Mouse (Mus musculus) heart, adult 9 months (tissue): ENCODE data around the gene Nav1.

Experiments used
- DNase-seq, 2 experiments: peaks; one replicate each; pipeline ENCODE4 v3.0.0; 2022; ENCODE audit warnings: low spot score in 2 of 2

Gene Nav1

GRCm38 (mm10) chr1:135550886-135551285 lies 56.2 kb downstream of the Nav1 start:
- no peak for DNase-seq

GRCm38 (mm10) chr1:135548750-135549149 lies 58.3 kb downstream of the Nav1 start:
- peak; percentile 82 to 85 for DNase-seq

GRCm38 (mm10) chr1:135546099-135546498 lies 61.0 kb downstream of the Nav1 start:
- DNase-seq, result no peak

DNA sequence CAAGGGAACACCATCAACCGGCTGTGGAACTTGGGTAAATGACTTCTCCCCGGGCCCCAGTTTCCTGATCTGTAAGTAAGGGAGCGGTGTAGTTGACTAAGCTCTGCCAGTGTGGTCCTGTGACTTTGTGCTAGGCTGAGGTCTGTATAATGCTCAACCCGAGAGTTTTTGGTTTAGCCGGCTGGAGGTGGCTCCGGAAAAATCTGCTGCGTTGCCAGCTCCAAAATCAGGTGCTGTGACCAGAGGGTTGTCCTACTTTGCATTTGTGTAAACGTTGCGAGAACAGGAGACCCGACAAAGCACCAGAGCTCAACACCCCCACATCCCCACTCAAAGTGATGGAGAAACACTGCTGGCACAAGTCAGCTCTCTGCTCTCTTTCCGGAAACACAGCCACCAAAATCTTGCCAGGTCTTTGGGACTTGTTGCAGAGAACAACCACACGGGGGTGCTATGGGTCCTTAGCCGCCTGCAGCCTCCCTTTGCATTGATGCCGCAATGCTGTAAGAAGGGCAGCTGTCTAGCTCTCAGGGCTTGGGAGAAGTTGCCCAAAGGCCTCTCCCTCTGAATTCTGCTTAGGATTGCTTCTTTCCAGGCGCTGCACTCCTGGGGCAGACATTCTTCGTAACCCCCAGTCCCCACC lies 62.5 kb downstream of the Nav1 start:
- DNase-seq, result peak; percentile 80 to 88

- DNase-seq, result peak in 1 of 2 experiments; percentile 41
Observed at GRCm38 (mm10) chr1:135542841-135543810, 64.0 kb downstream of the Nav1 start.

DNA sequence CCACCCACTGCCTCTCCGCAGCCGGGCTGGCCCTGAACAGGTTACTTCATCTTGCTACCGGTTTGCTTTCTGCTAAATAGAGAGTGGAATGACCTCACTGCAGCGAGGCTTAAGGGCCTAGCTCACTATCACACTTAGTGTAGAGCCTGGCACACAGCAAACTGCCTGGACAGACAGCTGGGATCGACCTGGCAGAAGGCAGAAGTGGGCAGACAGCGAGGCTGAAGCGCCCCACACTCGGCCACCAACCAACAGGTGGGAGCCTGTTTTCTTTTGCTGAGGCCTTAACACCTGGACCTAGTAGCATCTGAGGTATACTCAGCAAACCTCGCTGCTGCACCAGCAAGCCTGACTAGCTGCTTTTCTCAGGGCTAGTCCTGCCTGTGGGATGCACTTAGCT lies 65.0 kb downstream of the Nav1 start:
- DNase-seq, result no peak

GRCm38 (mm10) chr1:135540270-135540669 lies 66.8 kb downstream of the Nav1 start:
- peak; percentile 75 to 87 for DNase-seq

DNA sequence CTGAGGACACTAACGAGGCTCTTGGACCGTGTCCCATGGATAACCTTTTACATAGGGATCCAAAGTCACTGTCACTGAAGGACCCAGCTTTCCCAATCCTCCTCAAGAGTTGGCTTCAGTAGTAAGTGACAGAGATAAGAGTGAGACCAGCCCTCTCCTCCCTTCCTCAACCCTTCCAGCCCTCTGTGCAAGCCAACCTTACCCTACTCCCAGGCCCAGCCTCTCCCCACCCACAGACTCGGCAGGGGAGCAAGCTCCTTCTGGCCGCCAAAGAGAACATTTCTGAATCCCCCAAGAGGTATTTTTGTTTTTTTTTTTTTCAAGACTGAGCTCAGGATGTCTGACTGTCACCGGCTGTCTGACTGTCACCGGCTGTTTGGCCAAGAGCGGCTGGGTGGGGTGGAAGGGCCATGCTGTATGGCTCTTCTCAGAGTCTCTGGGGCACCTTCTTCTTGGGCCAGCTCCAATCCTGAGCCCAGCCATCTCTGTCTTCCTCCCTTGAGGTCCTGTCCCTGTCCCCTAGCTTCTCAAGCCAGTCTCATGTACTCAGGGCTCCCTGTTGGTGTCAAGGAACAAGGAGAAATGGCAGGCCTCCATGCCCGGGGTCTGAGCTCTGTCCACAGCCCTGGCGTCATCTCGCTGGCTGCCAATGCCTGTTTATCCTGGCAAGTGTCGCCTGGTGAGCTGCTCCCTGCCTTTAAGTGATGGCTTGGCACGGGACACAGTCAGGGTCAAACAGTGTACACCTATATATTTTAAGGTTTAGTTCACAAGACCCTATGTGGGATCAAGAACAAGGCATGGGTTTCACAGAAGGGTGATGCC lies 68.4 kb downstream of the Nav1 start:
- DNase-seq, result peak; percentile 67 to 72

DNA sequence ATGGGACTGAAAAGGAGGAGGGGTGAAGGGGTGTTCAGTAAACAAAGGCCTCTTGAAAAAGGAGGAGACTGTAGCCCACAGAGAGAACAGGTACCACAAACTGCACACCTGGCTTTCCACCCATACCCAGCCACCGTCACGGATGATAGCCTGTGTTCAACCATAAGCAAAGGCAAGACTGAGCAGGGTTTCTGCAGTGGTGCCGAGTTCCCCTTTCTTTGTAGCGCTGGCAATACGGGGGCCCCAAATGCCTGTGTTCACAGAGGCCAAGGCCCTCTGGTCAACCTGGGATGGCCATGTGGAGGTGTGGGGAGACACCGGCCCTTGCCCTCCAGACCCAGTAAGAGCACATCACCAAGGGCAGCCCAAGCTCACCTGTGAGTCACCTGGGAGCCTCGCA lies 70.3 kb downstream of the Nav1 start:
- no peak for DNase-seq

DNA sequence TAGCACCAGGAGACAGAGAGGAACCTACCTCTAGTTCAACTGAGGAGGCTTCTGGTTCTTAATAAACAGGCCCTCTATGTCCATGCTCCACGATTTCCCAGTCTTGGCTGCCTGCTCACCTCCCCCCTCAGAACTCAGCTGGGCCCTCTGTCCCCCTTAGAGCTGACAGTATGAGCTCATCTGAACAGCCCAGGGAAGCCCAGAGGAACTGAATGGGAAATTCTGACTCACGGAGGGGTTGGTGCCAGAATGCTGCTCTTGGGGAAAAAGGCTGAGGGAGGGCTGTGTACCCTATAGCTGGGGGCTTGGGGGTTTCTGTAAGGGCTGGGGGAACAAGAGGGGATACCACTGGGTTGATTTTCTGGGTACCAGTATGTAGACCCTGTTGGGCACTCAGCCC lies 70.8 kb downstream of the Nav1 start:
- peak; percentile 65 to 71 for DNase-seq

GRCm38 (mm10) chr1:135535256-135535655 lies 71.8 kb downstream of the Nav1 start:
- DNase-seq, result peak; percentile 68 to 70

GRCm38 (mm10) chr1:135534782-135535181 lies 72.3 kb downstream of the Nav1 start:
- DNase-seq, result peak in 1 of 2 experiments; percentile 43

GRCm38 (mm10) chr1:135534070-135534469 lies 73.0 kb downstream of the Nav1 start:
- no peak for DNase-seq

GRCm38 (mm10) chr1:135532383-135532782 lies 74.7 kb downstream of the Nav1 start:
- no peak for DNase-seq

- DNase-seq, result no peak
Observed at GRCm38 (mm10) chr1:135531981-135532380, 75.1 kb downstream of the Nav1 start.

DNA sequence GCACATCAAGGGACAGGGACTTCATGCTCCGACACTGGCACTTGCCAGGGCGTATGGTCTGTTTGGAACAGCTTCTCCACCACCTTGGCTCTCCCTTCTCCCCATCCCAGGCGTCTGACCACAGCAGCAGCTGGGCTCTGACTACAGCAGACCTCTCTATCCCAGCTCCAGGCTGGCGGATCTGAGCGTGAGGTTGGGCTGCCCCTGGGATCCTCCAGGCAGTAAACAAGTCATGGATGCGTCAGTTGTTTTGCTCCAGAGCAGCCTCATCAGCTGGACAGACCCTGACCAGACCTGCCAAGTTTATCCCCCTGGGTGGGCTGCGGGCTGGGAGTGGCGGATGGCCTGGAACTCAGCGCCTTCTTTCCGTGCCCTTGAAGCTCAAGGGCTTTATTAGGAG lies 76.0 kb downstream of the Nav1 start:
- DNase-seq, result peak; percentile 82 to 83

- DNase-seq, result no peak
Observed at GRCm38 (mm10) chr1:135524518-135524860, 82.6 kb downstream of the Nav1 start.

DNA sequence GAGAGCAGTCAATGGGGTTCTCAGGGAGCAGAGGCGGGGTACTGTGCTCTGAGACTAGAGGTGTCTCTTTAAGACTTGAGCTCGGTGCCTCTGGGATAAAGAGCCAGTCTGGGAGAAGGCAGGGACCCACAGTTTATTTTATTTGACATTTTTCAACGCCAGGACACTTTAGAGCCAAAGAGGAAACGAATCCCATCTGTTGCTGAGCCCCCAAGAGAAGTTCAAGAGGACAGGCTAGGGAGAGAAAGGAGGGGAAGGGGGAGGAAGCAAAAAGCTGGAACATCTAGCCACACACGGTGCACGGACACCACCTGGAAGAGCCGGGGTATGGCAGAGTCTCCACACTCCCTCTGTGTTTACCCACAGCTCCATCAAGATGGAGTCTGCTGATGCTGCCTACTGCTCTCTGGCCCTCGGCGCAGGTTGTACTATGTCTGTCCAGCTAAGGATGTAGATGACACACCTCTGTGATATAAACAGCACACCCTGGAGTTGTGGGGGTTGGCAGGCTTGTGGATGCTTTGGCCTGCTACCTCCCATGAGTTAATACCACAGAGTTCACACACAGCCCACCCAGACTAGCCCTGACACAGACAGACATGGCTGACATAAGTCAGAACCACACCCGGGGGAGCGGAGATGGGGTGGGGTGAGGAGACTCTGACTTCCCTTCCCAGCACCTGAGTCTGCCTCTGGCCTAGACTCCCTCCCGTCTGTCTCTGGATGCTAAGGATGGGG lies 83.1 kb downstream of the Nav1 start:
- DNase-seq, result peak; percentile 44 to 58

DNA sequence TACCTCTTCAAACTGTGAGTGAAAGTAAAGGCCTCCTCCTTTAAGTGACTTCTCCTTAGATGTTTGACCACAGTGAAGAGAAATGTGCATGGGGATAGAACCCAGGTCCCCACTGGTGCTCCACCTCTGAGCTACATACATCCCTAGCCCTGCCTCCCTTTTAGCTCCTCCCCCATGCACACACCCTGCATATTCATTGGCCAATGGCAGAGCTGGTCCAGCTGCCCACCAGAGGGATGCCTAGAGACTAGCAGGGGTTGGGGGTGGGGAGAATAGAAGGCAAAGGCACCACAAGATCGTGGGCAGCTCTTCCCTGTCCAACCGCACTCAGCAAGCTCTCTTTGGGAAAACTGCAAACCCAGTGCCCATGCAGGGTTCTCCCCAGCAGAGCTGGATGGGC lies 83.8 kb downstream of the Nav1 start:
- DNase-seq, result no peak

GRCm38 (mm10) chr1:135520550-135521168 lies 86.4 kb downstream of the Nav1 start:
- no peak for DNase-seq

DNA sequence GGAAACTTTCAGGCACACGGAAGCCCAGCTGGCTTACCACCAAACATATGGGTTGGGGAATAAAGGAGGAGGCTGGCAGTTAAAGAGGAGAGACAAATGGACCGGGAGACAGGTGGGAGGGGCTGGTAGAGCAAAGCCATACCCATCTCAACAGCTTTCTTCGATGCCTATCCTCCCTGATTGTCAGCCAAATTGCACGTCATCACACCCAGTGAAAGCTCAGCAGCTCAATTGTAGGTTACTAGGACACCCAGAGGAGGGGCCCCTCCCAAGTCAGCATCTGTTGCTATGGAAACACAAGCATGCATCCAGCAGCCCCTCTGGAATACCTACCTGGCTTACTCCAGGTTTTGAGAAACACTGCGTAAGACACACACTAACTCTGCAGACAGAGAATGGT lies 88.4 kb downstream of the Nav1 start:
- no peak for DNase-seq
